Mouse (Mus musculus) left cerebral cortex, postnatal 36 days (tissue): Measurements from ENCODE around the gene Nepn. TPM values are rescaled to one million over a fixed set of nuclear protein-coding genes. Genes with fewer than 3 reads are reported as not detected.

Experiments
- DNase-seq, 2 experiments: peaks; one replicate each; pipeline ENCODE4 v3.0.0; 2021 to 2022; ENCODE audit warnings: low spot score in 2 of 2, mixed read lengths in 1 of 2
- intact Hi-C: fragments of 180-260 bp; cut with DNase I; formaldehyde crosslinking; loops from one replicate; pipeline ENCODE4 v1.15.1; 2025
- total RNA-seq, 2 experiments: library from RNA; stranded (reverse); gene quantifications; 2 replicates each; pipeline ENCODE4 v1.2.3; 2021

Nepn gene
- total RNA-seq, 2 experiments from 2014 or later: not detected

- no peak for DNase-seq
- intact Hi-C loops: no loop called here
These were observed 7.9 kb downstream of the Nepn start for GRCm38 (mm10) chr10:52396647-52397046.

GRCm38 (mm10) chr10:52398715-52399114 lies 9.9 kb downstream of the Nepn start:
- no peak for DNase-seq
- intact Hi-C loops: no loop called here

GRCm38 (mm10) chr10:52399722-52400121 lies 10.9 kb downstream of the Nepn start:
- intact Hi-C loops: no loop called here

GRCm38 (mm10) chr10:52405160-52405559 lies 16.4 kb downstream of the Nepn start:
- no peak for DNase-seq
- intact Hi-C loops: no loop called here

More at GRCm38 (mm10) chr10:52399722-52400121, 10.9 kb downstream of the Nepn start:
- DNase-seq: no peak

GRCm38 (mm10) chr10:52407526-52407925 lies 18.8 kb downstream of the Nepn start:
- intact Hi-C loops: no loop called here
- no peak for DNase-seq

- intact Hi-C loops: loop anchor here (5.0 kb wide), 1 partner anchor 277 kb away; the partner anchor contains the start of gene Slc35f1
- no peak for DNase-seq
These were observed 26.2 kb downstream of the Nepn start for GRCm38 (mm10) chr10:52415020-52415419.

- no peak for DNase-seq
- intact Hi-C loops: loop anchor here (2.0 to 5.0 kb wide), 2 partner anchors 34 to 276 kb away; partner anchors contain the start of genes Gopc and Slc35f1
These were observed 27.7 kb downstream of the Nepn start for GRCm38 (mm10) chr10:52416458-52416857.

GRCm38 (mm10) chr10:52417299-52417997 lies 28.7 kb downstream of the Nepn start, which contains the start of gene Nus1:
Gene Nus1 (plus strand): TSS chr10:52417547.
- peak; percentile 96 to 97 for DNase-seq
- intact Hi-C loops: loop anchor here (2.0 to 5.0 kb wide), 2 partner anchors 35 to 275 kb away; partner anchors contain the start of genes Gopc and Slc35f1

- DNase-seq: no peak
These were observed 29.5 kb downstream of the Nepn start for GRCm38 (mm10) chr10:52417998-52418860.

GRCm38 (mm10) chr10:52418931-52419330 lies 30.2 kb downstream of the Nepn start:
- intact Hi-C loops: loop anchor here (5.0 kb wide), 1 partner anchor 273 kb away; the partner anchor contains the start of gene Slc35f1

More at GRCm38 (mm10) chr10:52417998-52418860, 29.5 kb downstream of the Nepn start:
- intact Hi-C loops: loop anchor here (2.0 to 5.0 kb wide), 2 partner anchors 35 to 274 kb away; partner anchors contain the start of genes Gopc and Slc35f1

GRCm38 (mm10) chr10:52419402-52419801 lies 30.6 kb downstream of the Nepn start:
- no peak for DNase-seq
- intact Hi-C loops: loop anchor here (5.0 kb wide), 1 partner anchor 273 kb away; the partner anchor contains the start of gene Slc35f1

More at GRCm38 (mm10) chr10:52418931-52419330, 30.2 kb downstream of the Nepn start:
- no peak for DNase-seq

- intact Hi-C loops: no loop called here
- no peak for DNase-seq
These were observed 31.8 kb downstream of the Nepn start for GRCm38 (mm10) chr10:52420526-52420925.

- intact Hi-C loops: no loop called here
- no peak for DNase-seq
These were observed 32.9 kb downstream of the Nepn start for GRCm38 (mm10) chr10:52421716-52422115.

GRCm38 (mm10) chr10:52423097-52423496 lies 34.3 kb downstream of the Nepn start:
- no peak for DNase-seq
- intact Hi-C loops: no loop called here

- intact Hi-C loops: no loop called here
These were observed 37.7 kb downstream of the Nepn start for GRCm38 (mm10) chr10:52426314-52426980.

GRCm38 (mm10) chr10:52427634-52428415 lies 39.1 kb downstream of the Nepn start:
- no peak for DNase-seq
- intact Hi-C loops: no loop called here

More at GRCm38 (mm10) chr10:52426314-52426980, 37.7 kb downstream of the Nepn start:
- no peak for DNase-seq

GRCm38 (mm10) chr10:52430953-52431352 lies 42.2 kb downstream of the Nepn start:
- no peak for DNase-seq
- intact Hi-C loops: no loop called here

- no peak for DNase-seq
- intact Hi-C loops: no loop called here
These were observed 46.1 kb downstream of the Nepn start for GRCm38 (mm10) chr10:52434836-52435235.
